Mouse (Mus musculus) urinary bladder, adult 2 months (tissue): ENCODE results near the gene Ube2l6. TPM values are rescaled to one million over a fixed set of nuclear protein-coding genes. Genes with fewer than 3 reads are reported as not detected.

Experiments used
- DNase-seq: peaks from one replicate; pipeline ENCODE4 v3.0.0; 2022; ENCODE audit warnings: low spot score
- polyA plus RNA-seq: library from polyadenylated mRNA; depleted of rRNA; stranded (reverse); fragments of >200 nt; gene quantifications from 2 replicates; pipeline ENCODE4 v1.2.3, GENCODE M21; 2012; rRNA removed

The Ube2l6 gene
- polyA plus RNA-seq, 1 experiment = 36.2 TPM

- no peak for DNase-seq
Observed at GRCm38 (mm10) chr2:84837817-84838592, 39.4 kb downstream of the Ube2l6 start.

- no peak for DNase-seq
Observed at GRCm38 (mm10) chr2:84838593-84838949, 39.9 kb downstream of the Ube2l6 start, which contains the start of gene Slc43a1. Gene Slc43a1, plus strand, starts transcription at chr2:84838850.

GRCm38 (mm10) chr2:84838993-84839980 lies 40.7 kb downstream of the Ube2l6 start:
- DNase-seq = peak; percentile 34

GRCm38 (mm10) chr2:84840016-84840747 lies 41.6 kb downstream of the Ube2l6 start:
- peak; percentile 55 for DNase-seq

- DNase-seq = no peak
Observed at GRCm38 (mm10) chr2:84840748-84841563, 42.3 kb downstream of the Ube2l6 start.

- no peak for DNase-seq
Observed at GRCm38 (mm10) chr2:84841905-84842304, 43.3 kb downstream of the Ube2l6 start.

GRCm38 (mm10) chr2:84843654-84844053 lies 45.0 kb downstream of the Ube2l6 start:
- DNase-seq = no peak

GRCm38 (mm10) chr2:84845226-84845625 lies 46.6 kb downstream of the Ube2l6 start:
- no peak for DNase-seq

GRCm38 (mm10) chr2:84850407-84851129 lies 51.9 kb downstream of the Ube2l6 start:
- no peak for DNase-seq

- no peak for DNase-seq
Observed at GRCm38 (mm10) chr2:84851130-84852040, 52.8 kb downstream of the Ube2l6 start.

DNA sequence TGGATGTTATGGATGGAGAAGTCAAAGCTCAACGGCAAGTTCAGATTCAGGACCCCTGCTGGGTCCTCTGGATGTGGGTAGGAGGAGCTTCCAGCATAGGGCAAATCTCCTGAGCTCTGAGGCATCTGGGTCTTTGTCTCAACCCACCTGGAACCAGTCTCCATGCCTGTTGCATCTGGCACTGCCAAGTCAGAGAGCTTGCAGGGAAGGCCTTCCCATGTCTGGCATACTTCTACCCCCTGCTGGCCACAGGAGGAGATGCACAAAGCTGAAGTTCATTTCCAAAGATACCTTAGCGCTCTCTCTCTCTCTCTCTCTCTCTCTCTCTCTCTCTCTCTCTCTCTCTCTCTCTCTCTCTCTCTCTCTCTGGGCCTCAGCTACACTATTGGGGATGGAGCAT lies 57.1 kb downstream of the Ube2l6 start:
- DNase-seq = no peak

DNA sequence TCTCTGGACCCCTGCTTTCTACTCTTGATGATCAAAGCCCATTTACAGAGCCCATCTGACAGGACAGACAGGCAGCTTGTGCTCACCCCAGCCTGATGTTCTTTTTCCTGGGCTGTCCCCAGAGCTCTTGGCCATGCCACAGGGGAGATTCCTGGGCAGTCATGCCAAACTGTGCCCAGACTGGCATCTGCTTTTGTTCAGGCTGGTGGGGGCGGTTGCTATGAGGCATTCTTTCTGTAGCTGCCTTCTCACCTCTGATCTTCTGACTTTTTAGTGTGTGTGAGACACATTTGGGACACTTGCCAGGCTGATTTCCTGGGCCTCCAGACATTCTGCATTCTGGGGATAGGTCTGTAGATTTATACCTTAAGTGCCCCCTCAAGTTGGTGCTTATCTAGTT lies 59.9 kb downstream of the Ube2l6 start:
- no peak for DNase-seq

Other genes starting within 250 kb of the Ube2l6 start
- gene Ctnnd1, start 148.1 kb upstream of the Ube2l6 start, polyA plus RNA-seq = 85.0 and 89.4 TPM in 2 replicates
- gene Btbd18, start 139.7 kb upstream of the Ube2l6 start, polyA plus RNA-seq = not detected in 2 replicates
- gene Selenoh, start 128.1 kb upstream of the Ube2l6 start, polyA plus RNA-seq = 46.1 and 59.1 TPM in 2 replicates
- gene Gm28635, start 120.8 kb upstream of the Ube2l6 start, polyA plus RNA-seq = not detected in 2 replicates
- gene Med19, start 120.4 kb upstream of the Ube2l6 start, polyA plus RNA-seq = 18.3 and 20.1 TPM in 2 replicates
- 63.6 and 67.7 TPM in 2 replicates for gene Tmx2, start 119.7 kb upstream of the Ube2l6 start, polyA plus RNA-seq
- 41.3 and 46.0 TPM in 2 replicates for gene Zdhhc5, start 83.6 kb upstream of the Ube2l6 start, polyA plus RNA-seq
- 15.4 and 20.7 TPM in 2 replicates for gene Clp1, start 71.5 kb upstream of the Ube2l6 start, polyA plus RNA-seq
- gene Ypel4, start 64.8 kb upstream of the Ube2l6 start, polyA plus RNA-seq = 17.0 and 17.5 TPM in 2 replicates
- 3.1 and 3.2 TPM in 2 replicates for gene Gm19426, start 55.2 kb upstream of the Ube2l6 start, polyA plus RNA-seq
- 711 and 879 TPM in 2 replicates for gene Serping1, start 23.4 kb upstream of the Ube2l6 start, polyA plus RNA-seq
- not detected in 2 replicates for gene Smtnl1, start 23.8 kb downstream of the Ube2l6 start, polyA plus RNA-seq
- gene Timm10, start 28.2 kb downstream of the Ube2l6 start, polyA plus RNA-seq = 35.0 and 47.5 TPM in 2 replicates
- 11.4 and 12.6 TPM in 2 replicates for gene Slc43a1, start 40.0 kb downstream of the Ube2l6 start, polyA plus RNA-seq
- 1.4 and 1.6 TPM in 2 replicates for gene Rtn4rl2, start 87.9 kb downstream of the Ube2l6 start, polyA plus RNA-seq
- 116 and 142 TPM in 2 replicates for gene Slc43a3, start 137.8 kb downstream of the Ube2l6 start, polyA plus RNA-seq
- gene Prg2, start 181.6 kb downstream of the Ube2l6 start, polyA plus RNA-seq = 0.27 and 0.33 TPM in 2 replicates
- not detected in 2 replicates for gene Prg3, start 189.4 kb downstream of the Ube2l6 start, polyA plus RNA-seq
- 81.0 and 88.4 TPM in 2 replicates for gene Ssrp1, start 238.4 kb downstream of the Ube2l6 start, polyA plus RNA-seq
- gene P2rx3, start 238.6 kb downstream of the Ube2l6 start, polyA plus RNA-seq = 0.60 and 0.87 TPM in 2 replicates
- 53.7 and 71.5 TPM in 2 replicates for gene Tnks1bp1, start 249.2 kb downstream of the Ube2l6 start, polyA plus RNA-seq